Mouse (Mus musculus): ENCODE results near the gene Trpm3. TPM values are rescaled to one million over a fixed set of nuclear protein-coding genes. Genes with fewer than 3 reads are reported as not detected.

Gene Trpm3
- total RNA-seq, 2 experiments from 2014 or later = 34.1 to 44.8 TPM

GRCm38 (mm10) chr19:22962001-22962708 is 823.3 kb downstream of the Trpm3 start:
- no peak for DNase-seq (ENCODE audit: low spot score in 2 of 2)

DNA sequence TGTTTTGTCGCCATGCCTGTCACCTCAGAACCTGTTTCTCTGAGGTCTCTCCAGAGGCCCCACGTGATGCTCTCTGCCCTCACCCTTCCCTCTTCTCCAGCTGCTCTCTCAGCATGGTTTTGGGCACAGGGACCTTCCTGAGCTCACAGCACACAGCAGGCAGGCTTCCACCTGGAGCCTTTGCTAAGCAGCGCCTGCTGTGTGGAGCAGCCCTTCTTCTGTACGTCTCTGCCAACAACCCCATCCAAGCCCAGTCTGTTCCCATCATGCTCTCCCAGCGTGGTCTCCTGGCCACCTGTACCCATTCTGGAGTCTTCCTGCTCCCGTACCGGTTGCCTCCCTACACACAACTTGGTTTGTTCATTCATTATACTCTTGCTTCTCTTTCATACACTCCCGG is 823.9 kb downstream of the Trpm3 start:
- DNase-seq (ENCODE audit: low spot score in 2 of 2) = peak in 1 of 2 experiments; percentile 37

DNA sequence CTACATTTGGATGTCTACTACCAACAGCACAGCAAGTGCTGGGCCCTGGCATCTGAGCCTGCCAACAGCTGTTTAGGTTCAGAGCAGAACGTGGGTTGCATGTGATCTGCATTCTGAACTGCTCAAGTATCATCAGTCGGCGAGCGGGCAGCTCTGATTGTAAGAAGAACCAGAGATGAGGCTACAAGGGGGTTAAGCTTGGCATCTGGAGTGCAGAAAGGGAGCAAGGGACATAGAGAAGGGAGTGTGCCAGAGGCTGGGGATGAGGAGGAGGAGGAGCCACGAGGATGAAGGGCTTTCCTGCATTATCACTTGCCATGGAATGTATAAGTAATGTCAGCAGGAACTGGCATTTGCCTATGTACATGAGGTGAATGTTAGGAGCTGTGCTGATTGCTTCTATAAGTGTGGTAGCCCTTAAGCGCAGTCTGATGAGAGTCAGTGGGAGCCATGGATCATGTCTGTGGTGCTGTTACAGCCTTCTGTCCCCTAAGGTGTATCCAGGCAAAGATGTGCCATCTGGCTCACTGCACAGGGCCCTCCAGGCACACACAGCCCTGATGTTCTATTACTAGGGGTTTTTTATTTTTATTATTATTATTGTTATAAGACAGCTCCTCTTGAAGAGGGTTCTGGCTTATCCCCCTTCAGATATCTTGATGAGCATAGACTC is 825.0 kb downstream of the Trpm3 start:
- no peak for DNase-seq (ENCODE audit: low spot score in 2 of 2)

DNA sequence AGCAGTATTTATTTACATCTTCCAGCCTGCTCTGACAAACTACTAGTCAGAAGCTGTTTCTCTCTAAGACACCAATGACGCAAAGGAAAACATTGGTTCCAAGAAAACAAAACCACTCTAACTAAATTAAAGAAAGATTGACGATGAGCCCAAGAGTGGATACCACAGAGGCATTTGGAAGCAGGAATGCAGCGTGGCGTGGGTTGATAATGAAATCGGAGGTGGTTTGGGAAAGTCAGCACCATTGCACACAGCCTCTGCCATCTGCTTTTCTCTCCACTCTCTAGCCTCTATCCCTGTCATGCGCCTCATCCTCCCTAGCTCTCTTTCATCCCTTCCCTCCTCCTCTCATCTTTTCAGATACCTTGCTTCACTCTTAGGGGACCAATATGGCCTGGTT is 826.6 kb downstream of the Trpm3 start:
- DNase-seq (ENCODE audit: low spot score in 2 of 2) = no peak

GRCm38 (mm10) chr19:22973294-22973693 is 834.4 kb downstream of the Trpm3 start:
- DNase-seq (ENCODE audit: low spot score in 2 of 2) = no peak

DNA sequence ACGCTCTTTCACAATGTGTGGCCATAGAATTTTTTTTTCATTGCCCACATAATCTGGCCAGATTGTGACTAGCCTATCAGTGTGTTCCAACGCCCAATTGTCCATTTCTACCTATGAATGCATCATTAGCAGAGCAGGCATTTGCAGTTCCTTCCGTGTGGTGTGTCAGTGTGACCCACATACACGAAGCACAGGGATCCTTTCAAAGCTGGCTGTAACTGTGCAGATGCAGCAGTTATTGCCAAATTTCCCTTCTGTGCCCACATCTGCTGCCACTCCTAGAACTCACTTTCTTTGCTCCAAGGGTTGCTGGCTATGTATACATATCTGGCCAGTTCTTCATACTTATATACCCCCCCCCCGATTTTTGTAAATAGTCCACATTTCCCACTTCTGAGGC is 834.9 kb downstream of the Trpm3 start:
- DNase-seq (ENCODE audit: low spot score in 2 of 2) = no peak

GRCm38 (mm10) chr19:22975801-22976200 is 837.0 kb downstream of the Trpm3 start:
- DNase-seq (ENCODE audit: low spot score in 2 of 2) = no peak

DNA sequence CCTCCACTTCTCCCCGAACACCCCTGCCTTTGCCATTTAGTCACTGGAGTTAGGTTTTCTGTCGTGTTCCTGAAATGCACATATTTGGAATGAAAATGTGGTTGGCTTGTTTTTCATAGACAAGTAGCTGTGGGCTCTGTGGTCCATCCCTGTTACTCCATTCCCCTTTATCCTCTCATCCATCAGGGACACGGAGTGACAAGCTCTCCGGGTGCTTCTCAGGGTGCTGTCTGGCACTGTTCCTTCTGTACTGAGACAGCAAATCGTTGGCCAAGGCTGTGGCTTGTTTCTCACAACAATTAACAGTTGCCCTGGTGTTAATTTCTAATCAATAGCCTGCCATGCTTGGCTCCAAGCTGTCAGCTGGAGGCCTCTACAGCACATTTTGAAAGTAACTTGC is 838.7 kb downstream of the Trpm3 start:
- DNase-seq (ENCODE audit: low spot score in 2 of 2) = peak in 1 of 2 experiments; percentile 30

DNA sequence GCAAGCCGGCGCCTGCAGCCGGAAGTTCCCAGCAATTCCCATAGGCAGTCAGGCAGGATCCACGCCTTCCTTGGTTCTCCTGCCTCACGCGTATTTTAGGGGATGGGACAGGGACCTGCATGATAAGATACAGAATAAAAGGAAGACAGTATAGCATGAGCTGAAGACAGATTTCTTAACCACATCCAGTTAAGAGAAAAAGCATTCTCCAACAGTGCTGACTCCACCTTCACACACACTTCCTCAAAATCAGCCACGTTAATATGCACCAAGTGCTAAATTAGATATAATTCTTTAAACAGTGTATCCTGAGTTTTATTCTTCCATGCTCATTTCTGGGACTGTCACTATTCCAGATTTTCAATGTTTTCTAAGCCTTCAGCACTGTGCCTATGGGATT is 839.9 kb downstream of the Trpm3 start:
- DNase-seq (ENCODE audit: low spot score in 2 of 2) = no peak

DNA sequence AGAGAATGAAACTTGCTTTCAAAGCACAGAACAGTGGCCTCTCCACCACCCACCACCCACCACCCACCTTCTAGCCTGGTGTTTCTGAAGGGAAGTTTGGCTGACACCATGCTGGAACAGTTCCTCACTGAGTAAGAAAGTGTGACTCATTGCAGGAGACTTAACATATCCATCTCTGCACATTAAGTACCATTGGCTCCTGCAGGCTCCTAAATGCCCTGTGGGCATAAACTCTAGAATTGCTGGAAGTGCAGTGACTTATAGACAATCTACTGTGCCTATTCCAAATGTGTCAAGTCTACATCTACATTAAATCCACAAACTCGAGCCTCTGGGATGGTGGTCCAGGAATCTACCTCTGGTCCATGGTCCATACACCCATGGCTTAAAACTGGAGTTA is 840.3 kb downstream of the Trpm3 start:
- no peak for DNase-seq (ENCODE audit: low spot score in 2 of 2)

DNA sequence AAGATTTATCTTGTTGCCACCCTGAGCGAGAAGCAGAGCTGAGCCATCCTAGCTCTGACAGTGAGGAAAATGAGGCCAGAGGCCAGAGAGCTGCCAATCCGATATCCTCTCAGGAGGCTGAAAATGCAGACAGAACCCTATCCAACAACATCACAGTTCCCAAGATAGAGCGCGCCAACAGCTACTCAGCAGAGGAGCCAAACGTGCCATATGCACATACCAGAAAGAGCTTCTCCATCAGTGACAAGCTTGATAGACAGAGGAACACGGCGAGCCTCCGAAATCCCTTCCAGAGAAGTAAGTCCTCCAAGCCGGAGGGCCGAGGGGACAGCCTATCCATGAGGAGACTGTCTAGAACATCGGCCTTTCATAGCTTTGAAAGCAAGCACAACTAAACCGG is 849.1 kb downstream of the Trpm3 start:
- peak; percentile 22 to 25 for DNase-seq (ENCODE audit: low spot score in 2 of 2)

- DNase-seq (ENCODE audit: low spot score in 2 of 2) = no peak
Measured at GRCm38 (mm10) chr19:22993946-22994345, 855.1 kb downstream of the Trpm3 start.

DNA sequence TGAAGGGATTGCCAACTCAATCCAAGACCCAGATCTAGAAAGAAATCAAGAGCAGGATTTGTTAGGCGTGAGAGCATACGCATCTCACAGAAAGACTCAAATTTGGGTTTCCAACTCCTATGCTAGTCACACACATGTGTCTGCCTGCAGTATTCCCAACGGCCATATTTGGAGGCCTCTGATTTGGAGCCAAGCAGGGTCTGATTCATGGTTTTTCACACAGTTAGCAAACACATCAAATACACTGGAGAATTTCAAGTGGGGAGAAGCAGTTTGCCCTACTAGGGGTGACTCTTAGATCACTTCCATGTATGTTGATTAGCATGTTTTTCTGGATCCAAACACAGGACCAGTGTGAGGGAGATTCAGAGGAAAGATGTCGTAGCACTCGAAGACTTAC is 855.7 kb downstream of the Trpm3 start:
- no peak for DNase-seq (ENCODE audit: low spot score in 2 of 2)

GRCm38 (mm10) chr19:23000293-23000692 is 861.4 kb downstream of the Trpm3 start:
- DNase-seq (ENCODE audit: low spot score in 2 of 2) = no peak

- DNase-seq (ENCODE audit: low spot score in 2 of 2) = peak; percentile 41 to 54
Measured at GRCm38 (mm10) chr19:23003861-23004260, 865.0 kb downstream of the Trpm3 start.

- DNase-seq (ENCODE audit: low spot score in 2 of 2) = no peak
Measured at GRCm38 (mm10) chr19:23005851-23006250, 867.0 kb downstream of the Trpm3 start.

GRCm38 (mm10) chr19:23006517-23007273 is 867.8 kb downstream of the Trpm3 start:
- DNase-seq (ENCODE audit: low spot score in 2 of 2) = peak; percentile 34 to 54

- DNase-seq (ENCODE audit: low spot score in 2 of 2) = no peak
Measured at GRCm38 (mm10) chr19:23013695-23014094, 874.8 kb downstream of the Trpm3 start.

DNA sequence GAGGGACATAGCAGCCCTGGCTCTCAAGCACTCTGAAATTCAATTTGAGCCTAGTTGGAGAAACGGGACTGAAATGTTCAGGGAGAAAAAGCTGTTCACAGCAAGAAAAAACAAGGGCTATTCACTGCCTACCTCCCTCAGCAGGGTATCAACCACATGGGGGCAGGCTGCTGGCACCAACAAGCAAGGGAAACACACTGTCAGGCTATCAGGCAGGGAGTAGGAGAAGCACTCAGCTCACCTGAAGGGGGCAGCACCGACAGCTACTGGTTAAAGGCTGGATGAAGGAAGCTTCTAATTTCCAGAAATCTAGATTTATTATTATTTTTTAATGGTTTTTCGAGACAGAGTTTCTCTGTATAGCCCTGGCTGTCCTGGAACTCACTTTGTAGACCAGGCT is 876.7 kb downstream of the Trpm3 start:
- DNase-seq (ENCODE audit: low spot score in 2 of 2) = peak; percentile 45 to 46

DNA sequence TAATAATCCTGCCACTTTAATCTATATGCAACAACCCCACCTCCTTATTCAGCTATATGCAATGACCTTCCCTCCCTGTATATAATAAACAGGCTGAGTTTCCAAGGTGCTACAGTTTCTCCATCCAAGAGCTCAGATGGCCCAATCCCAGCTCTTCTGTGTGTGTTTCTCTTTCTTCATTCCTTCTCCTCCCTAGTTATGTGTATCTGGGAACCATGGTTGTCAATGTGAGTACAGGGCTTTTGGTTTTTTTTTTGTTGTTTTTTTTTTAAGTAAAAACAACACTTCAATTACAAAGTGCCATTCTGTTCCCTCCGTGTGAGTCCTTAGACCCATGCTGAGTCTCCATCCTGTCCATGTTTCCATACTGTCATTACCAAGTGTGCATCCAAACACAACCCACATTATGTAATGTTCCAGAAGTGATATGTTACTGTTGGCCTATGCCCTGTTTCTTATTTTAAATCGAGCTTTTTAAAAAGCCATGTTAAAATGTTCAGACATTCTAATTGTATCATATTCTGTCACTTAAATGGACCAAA is 879.4 kb downstream of the Trpm3 start:
- DNase-seq (ENCODE audit: low spot score in 2 of 2) = no peak

- no peak for DNase-seq (ENCODE audit: low spot score in 2 of 2)
Measured at GRCm38 (mm10) chr19:23022902-23023301, 884.1 kb downstream of the Trpm3 start.
